Mouse (Mus musculus) cerebellum, adult (tissue): ENCODE measurements around the gene Slc16a11.

Experiments used
- ATAC-seq: cut with Nextera tagmentation; 2 replicates; pipeline ENCODE4 v1.9.2; 2017; ENCODE audit warnings: mild to moderate bottlenecking, moderate library complexity, mixed read lengths; ENCODE audit not compliant: insufficient number of reproducible peaks, low FRiP score, low TSS enrichment

Gene Slc16a11

GRCm38 (mm10) chr11:70242591-70242990 lies 30.0 kb downstream of the Slc16a11 start:
- ATAC-seq = no peak

- no peak for ATAC-seq
These were observed 34.7 kb downstream of the Slc16a11 start for GRCm38 (mm10) chr11:70247136-70247845.

GRCm38 (mm10) chr11:70250150-70250549 lies 37.6 kb downstream of the Slc16a11 start:
- ATAC-seq = no peak

GRCm38 (mm10) chr11:70251853-70252252 lies 39.3 kb downstream of the Slc16a11 start:
- no peak for ATAC-seq

GRCm38 (mm10) chr11:70254337-70254736 lies 41.8 kb downstream of the Slc16a11 start:
- no peak for ATAC-seq

- no peak for ATAC-seq
These were observed 42.5 kb downstream of the Slc16a11 start, which contains the start of gene Alox12 for GRCm38 (mm10) chr11:70254931-70255531. Gene Alox12, minus strand, starts transcription at chr11:70255353.

- ATAC-seq = no peak
These were observed 46.5 kb downstream of the Slc16a11 start for GRCm38 (mm10) chr11:70259035-70259434.

GRCm38 (mm10) chr11:70265252-70265651 lies 52.7 kb downstream of the Slc16a11 start:
- no peak for ATAC-seq

GRCm38 (mm10) chr11:70265819-70266218 lies 53.3 kb downstream of the Slc16a11 start:
- no peak for ATAC-seq
